Mouse (Mus musculus) megakaryocyte-erythroid progenitor cell, adult 5-6 weeks (primary cell): ENCODE results near the gene Ccdc162. TPM values are rescaled to one million over a fixed set of nuclear protein-coding genes. Genes with fewer than 3 reads are reported as not detected.

Source experiments
- ATAC-seq: replicated peaks from 2 replicates; pipeline ENCODE4 v1.8.0; 2016; ENCODE audit warnings: mild to moderate bottlenecking, inconsistent platforms; ENCODE audit not compliant: severe bottlenecking, poor library complexity, low FRiP score, low TSS enrichment
- total RNA-seq, 2 experiments: library from RNA; stranded (forward) in 1 of 2; stranded (reverse) in 1 of 2; fragments of 200-1000, 215-1000 nt in 1 of 2; fragments of >200 nt in 1 of 2; fragmentation: Nextera tagmentation in 1 of 2; gene quantifications; 2 replicates each; pipeline ENCODE4 v1.2.3; 2014 to 2017

Gene Ccdc162
- total RNA-seq, 2 experiments from 2014 or later = not detected

DNA sequence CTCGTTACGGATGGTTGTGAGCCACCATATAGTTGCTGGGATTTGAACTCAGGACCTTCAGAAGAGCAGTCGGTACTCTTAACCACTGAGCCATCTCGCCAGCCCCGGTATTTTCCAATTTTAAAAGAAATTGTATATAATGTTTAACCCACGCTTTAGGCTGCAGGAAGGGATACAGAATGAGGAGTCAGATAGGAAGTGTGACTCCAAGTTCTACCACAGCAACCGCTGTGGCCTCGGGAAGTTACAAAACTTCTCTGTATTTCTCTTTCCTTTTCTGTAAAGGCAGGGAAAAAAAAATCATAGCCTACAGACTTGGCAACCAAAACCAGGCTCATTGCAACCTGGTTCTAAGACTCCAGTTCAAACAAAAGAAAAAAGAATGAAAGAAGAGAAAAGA, 122.0 kb downstream of the Ccdc162 start:
- no peak for ATAC-seq

DNA sequence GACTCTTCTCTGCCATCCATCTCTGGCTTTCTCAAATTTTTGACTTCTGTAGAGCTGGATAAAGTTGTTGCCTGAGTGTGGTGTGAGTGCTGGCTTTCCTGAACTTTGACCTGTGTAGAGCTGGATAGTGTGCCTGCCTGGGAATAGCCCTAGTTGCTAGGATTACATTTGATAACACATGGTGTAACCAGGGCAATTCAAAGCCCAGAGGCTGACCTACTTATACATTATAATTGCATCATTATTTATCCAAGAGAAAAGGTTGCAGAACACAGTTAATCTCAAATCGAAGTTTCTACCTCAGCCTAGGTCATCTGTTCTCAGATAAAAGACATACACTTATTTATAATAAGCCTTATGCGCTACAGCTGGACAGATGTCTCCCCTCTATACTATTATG, 127.8 kb downstream of the Ccdc162 start:
- ATAC-seq = no peak

DNA sequence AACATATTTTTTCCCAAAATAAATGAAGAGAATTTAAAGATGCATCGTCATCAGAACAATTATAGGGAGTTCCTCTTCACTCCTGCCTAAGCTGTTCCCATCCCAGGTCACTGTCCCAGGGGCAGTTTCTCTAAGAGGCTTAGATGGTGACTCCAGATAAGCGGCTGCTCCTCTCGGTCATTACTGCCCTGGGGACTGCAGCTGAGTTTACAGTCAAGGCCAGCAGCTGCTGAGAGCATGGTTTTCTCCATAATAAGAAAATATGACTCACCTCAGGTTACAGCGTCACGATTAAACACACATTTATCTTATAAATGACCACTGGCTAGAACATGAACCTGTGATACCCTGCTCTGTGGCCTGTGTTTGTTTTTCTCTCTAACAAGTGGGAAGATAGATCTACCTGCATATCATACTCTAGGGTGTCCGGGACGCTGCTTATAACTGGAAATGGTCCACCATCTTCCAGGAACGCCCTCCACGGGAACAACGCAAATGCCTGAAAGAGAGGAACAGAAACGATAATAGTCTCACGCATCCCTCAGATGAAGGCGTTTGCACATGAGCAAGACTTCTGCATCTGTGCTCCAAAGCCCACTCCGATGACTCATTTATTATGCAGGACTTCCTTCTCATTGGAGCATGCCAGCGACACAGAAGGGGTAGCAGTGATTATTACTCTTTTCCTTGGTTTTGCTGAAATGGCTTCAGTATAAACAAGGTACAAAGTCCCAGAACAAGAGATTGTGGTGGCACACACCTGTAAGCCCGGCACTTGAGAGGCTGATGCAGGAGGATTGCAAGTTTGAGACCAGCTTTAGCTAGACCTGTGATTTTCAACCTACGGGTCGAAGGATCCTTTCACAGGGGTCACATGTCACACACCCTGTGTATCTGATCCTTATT, 129.2 kb downstream of the Ccdc162 start:
- ATAC-seq = no peak

DNA sequence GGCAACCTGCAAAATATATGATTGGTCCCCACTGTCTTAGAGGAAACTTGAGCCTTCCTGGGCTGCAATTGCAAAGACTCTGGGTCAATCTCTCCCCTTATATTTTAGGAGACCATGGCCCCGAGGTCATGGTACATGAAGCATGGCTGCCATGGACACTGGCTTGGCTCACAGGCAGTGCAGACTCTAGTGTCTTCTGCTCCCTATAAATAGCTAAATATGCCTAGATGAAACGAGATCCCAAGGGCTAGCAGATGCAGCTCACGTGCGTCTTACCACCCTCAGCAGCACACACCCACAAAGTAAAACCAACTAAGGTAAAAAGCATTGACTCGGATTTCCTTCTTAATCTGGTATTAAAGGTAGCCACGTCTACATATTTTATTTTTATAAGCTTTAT, 133.1 kb downstream of the Ccdc162 start:
- ATAC-seq = no peak

DNA sequence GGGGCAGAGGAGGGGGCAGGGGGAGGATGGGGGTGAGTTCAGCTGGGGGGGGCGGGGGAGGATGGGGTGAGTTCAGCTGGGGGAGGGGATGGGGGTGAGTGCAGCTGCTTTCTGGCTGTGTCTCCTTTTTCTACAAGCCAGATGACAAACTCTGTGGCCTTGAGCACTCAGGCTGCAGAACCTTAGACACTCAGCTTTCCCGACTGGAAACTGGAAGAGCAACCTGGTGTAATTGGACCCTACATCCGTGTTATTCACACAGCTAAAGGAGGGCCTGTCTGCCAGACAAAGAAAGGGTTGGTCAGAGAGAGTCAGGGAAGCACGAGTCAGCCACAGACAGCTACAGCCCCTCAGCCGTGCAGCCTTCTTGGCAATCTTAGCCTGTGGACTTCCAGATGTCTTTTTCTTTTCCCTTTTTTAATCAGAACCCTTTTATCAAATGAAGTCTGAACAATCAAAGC, 133.5 kb downstream of the Ccdc162 start:
- ATAC-seq = no peak

- ATAC-seq = no peak
These were observed 136.0 kb downstream of the Ccdc162 start for GRCm38 (mm10) chr10:41580441-41580840.

DNA sequence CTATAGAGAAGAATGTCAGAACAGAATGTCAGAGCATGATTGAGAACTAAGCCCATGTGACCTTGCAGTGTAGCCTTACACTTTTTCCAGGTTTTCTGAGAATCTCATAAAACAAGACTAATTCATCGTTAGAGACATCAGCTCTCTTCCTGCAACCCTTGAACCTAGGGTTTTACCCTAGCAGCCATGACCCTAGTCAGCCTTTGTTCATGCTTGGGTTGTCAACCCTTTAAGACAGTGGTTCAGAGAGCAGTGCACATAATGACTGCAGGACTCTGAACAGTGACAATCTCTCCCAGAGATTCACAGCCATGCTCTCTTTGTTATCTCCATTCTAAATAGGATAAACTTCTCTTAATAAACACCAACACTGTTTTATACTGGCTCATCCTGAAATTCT, 137.9 kb downstream of the Ccdc162 start:
- no peak for ATAC-seq

- ATAC-seq = no peak
These were observed 140.1 kb downstream of the Ccdc162 start for GRCm38 (mm10) chr10:41576328-41576833.

DNA sequence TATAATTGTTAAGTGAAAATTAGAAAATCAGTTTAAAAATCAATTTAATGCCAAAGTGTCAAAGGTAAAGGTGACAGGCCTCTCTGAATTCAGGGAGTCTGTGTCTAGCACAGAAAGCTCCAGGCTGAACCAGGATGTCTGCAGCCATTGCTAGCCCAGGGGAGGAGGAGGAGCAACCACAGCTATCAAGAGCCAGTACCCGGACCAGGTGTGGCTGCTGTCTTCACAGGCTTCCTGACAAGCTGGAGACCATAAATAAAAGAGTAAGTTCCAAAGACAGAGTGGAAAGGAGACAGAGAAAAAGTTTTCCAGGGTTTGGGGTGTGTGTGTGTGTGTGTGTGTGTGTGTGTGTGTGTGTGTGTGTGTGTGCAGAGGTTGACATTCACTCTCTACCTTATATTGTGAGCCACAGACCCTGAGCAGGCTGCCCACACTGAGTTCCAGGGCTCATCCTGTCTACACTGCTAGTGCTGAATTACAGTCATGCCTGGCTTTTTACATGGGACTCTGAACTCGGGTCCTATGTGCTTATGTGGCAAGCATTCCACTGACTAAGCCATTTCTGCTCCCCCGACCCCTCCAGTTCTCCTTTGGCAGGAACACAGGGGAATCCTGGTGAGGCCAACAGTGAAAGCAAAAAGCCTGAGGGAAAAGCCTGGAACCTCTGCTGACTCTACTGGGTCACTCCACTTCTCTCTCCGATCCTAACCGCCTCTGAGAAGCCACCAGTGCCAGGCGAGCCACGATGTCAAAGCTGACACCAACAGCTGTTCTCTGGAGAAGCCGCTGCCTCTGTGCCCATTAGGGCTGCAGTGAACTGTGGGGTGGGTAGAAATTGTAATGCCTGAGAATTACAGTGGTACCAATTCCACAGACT, 140.7 kb downstream of the Ccdc162 start:
- ATAC-seq = no peak

DNA sequence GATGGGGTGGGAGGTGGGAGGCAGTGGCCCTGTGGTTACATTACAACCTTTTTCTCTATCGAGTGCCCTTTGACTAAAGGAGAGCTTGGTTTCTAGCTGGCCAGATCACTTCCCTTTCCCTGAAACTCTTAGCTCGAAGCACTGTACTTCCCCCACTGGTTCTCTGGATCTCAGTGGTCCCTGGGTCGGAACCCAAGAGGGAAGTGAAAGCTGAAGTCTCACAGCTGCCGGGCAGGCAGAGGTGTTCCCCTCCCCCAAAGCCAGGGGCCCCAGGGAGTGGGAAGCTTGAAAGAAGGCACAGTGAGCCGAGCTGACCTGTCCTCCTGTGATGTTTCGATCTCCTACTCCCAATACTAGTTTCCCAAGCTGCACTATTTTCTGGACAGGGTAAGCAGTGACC, 143.2 kb downstream of the Ccdc162 start:
- ATAC-seq = no peak

DNA sequence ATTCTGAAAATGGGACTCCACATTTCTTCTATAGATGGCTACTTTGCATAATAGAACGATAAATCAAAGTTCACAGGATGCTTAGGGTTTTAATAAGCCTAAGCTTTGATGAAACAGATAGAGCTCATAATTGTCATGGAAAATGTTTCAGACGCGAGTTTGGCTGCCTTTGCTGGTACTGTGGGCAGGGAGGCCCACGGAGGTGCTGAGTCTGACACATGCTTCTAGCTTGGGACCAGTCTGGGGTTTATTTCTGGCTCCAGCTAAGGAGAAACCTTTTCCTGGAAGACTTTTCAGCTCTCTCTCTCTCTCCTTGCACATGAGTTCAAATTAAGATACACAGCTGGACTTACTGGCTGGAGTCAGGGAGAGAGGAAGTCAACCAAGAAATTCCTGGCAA, 144.2 kb downstream of the Ccdc162 start:
- no peak for ATAC-seq

DNA sequence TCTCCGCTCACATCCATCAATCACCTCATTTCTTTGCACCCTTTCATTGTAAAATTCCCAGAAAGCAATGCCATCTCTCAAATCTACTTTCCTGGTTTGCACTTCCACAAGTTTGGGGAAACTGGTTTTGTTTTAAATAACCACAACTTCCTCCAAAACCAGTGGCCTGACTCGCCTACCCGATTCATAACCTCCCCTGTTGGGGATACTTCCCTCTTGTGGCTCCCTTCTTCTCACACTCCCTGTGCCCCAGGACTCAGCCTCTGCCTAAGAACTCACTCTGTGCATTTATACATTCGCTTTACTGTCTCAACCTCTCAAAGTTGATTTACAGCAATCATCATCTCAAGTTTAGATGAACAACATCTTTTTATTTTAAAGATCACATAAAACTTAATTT, 145.4 kb downstream of the Ccdc162 start:
- ATAC-seq = no peak

GRCm38 (mm10) chr10:41568306-41568705, 148.1 kb downstream of the Ccdc162 start:
- ATAC-seq = no peak

GRCm38 (mm10) chr10:41565141-41565540, 151.3 kb downstream of the Ccdc162 start:
- no peak for ATAC-seq

GRCm38 (mm10) chr10:41561701-41562395, 154.6 kb downstream of the Ccdc162 start:
- no peak for ATAC-seq

GRCm38 (mm10) chr10:41558401-41558800, 158.0 kb downstream of the Ccdc162 start:
- ATAC-seq = no peak

DNA sequence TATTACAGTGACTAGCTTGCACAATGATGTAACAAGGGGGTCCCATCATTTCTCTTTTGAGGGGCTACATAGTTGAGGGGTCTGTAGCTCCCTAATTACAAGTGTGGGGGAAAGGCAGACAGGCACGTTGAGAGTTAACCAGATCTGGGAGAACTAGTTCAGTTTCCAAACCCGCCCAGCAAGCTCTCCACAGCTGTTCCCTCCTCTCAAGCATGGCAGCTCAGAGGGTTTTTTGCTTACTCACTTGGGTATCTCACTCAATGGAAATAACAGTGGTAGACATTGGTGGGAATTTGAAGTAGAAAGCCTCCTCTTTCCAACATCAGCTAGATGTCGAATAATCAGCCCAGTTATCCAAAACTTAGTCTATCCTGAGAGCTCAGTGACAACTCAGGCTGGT, 161.4 kb downstream of the Ccdc162 start:
- ATAC-seq = no peak

GRCm38 (mm10) chr10:41553711-41554110, 162.7 kb downstream of the Ccdc162 start:
- ATAC-seq = no peak

DNA sequence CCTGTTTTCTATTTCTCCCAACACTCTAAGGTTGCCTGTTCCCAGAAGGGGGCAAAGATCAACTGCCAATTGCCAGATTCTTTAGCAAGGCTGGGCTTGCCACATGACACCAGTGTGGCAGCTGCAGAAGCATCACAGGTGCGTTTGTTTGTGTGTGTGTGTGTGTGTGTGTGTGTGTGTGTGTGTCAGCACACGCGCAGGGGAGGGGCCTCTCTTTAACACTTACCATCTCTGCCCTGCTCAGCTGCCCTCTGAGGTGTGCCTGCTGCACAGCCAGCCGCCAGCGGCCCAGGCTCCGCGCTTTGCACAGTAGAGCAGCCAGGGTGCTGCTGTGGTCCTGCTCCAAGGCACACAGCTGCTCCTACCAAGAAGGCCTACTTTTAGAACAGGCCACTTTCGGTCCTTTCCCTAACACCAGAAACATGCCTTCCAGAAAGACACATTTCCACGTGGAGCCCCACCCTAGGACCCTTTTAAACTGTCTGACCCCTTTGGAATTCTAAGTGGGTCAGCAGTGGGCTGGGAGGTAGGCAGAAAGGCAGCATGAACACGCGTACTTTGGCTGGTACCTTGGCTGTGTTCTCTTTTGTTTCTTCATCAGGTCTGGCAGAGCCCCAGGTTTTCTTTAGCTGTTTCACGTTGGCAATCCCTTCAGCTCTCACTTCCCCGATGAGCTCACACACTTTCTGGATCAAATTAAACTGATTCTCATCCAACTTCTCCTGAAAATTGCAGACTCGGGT, 163.4 kb downstream of the Ccdc162 start:
- no peak for ATAC-seq
